Mouse (Mus musculus): Measurements from ENCODE around the gene Trim45. TPM values are rescaled to one million over a fixed set of nuclear protein-coding genes. Genes with fewer than 3 reads are reported as not detected.

The Trim45 gene
- polyA plus RNA-seq, 1 experiment, result 4.6 TPM

GRCm38 (mm10) chr3:100932077-100932944 lies 10.3 kb downstream of the Trim45 start:
- no peaks in the 10 kb centered on the region for H3K27me3 ChIP-seq (ENCODE audit: control insufficient read depth, insufficient read depth, insufficient read length)
- no peak overlapping the region for H3ac ChIP-seq (ENCODE audit: control insufficient read depth, insufficient read length)
- H3K36me3 ChIP-seq (ENCODE audit: control insufficient read depth, insufficient read depth), result no peaks in the 10 kb centered on the region
- H3K4me3 ChIP-seq, result no peak overlapping the region
- TF ChIP-seq E2F4 (IDR thresholded peaks at IDR 0.05; ENCODE audit: insufficient read depth) (no peak), TCF12 (IDR thresholded peaks at IDR 0.05; ENCODE audit: insufficient read depth, poor library complexity, severe bottlenecking) (no peak), USF1 (IDR thresholded peaks at IDR 0.05; ENCODE audit: low read depth) (no peak), CEBPB (IDR thresholded peaks at IDR 0.05; ENCODE audit: insufficient read depth, poor library complexity, severe bottlenecking) (no peak), TCF3 (IDR thresholded peaks at IDR 0.05; ENCODE audit: insufficient read length, low read depth) (no peak), SRF (IDR thresholded peaks at IDR 0.05; ENCODE audit: control insufficient read depth, insufficient read length, low read depth) (no peak)
- H3K79me2 ChIP-seq (ENCODE audit: control insufficient read depth, insufficient read depth), result no peaks in the 10 kb centered on the region
- no peak overlapping the region for H3K4me2 ChIP-seq (ENCODE audit: low read depth)

GRCm38 (mm10) chr3:100935521-100935920 lies 13.5 kb downstream of the Trim45 start:
- no peaks in the 10 kb centered on the region for H3K79me2 ChIP-seq (ENCODE audit: control insufficient read depth, insufficient read depth)
- no peak overlapping the region for H3ac ChIP-seq (ENCODE audit: control insufficient read depth, insufficient read length)
- TF ChIP-seq SRF (IDR thresholded peaks at IDR 0.05; ENCODE audit: control insufficient read depth, insufficient read length, low read depth) (no peak), E2F4 (IDR thresholded peaks at IDR 0.05; ENCODE audit: insufficient read depth) (no peak), MAX (IDR thresholded peaks at IDR 0.05; ENCODE audit: low read depth) (no peak), POLR2AphosphoS2 (IDR thresholded peaks at IDR 0.05; ENCODE audit: insufficient read length, low read depth) (no peak), TCF3 (IDR thresholded peaks at IDR 0.05; ENCODE audit: insufficient read length, low read depth) (no peak), CEBPB (IDR thresholded peaks at IDR 0.05; ENCODE audit: insufficient read depth, poor library complexity, severe bottlenecking) (no peak), REST (IDR thresholded peaks at IDR 0.05; ENCODE audit: insufficient read depth, insufficient read length) (no peak), MYOG (IDR thresholded peaks at IDR 0.05; ENCODE audit: control insufficient read depth in 1 of 3, insufficient read depth in 1 of 3, insufficient read length in 2 of 3, low read depth in 2 of 3) (no peak), MYOD1 (IDR thresholded peaks at IDR 0.05; ENCODE audit: control insufficient read depth in 1 of 3, insufficient read length in 2 of 3, low read depth in 2 of 3) (no peak), USF1 (IDR thresholded peaks at IDR 0.05; ENCODE audit: low read depth) (no peak)
- H3K4me3 ChIP-seq, result no peak overlapping the region
- H3K36me3 ChIP-seq (ENCODE audit: control insufficient read depth, insufficient read depth), result peaks cover 7% of the 10 kb centered on the region
- no peaks in the 10 kb centered on the region for H3K27me3 ChIP-seq (ENCODE audit: control insufficient read depth, insufficient read depth, insufficient read length)
- H3K4me2 ChIP-seq (ENCODE audit: low read depth), result no peak overlapping the region

- H3ac ChIP-seq (ENCODE audit: control insufficient read depth, insufficient read length), result no peak overlapping the region
These were observed 14.2 kb downstream of the Trim45 start for GRCm38 (mm10) chr3:100936201-100936600.

GRCm38 (mm10) chr3:100938211-100938610 lies 16.2 kb downstream of the Trim45 start:
- no peaks in the 10 kb centered on the region for H3K79me2 ChIP-seq (ENCODE audit: control insufficient read depth, insufficient read depth)
- no peak for TF ChIP-seq REST (IDR thresholded peaks at IDR 0.05; ENCODE audit: insufficient read depth, insufficient read length)
- no peak for TF ChIP-seq USF1 (IDR thresholded peaks at IDR 0.05; ENCODE audit: low read depth)
- TF ChIP-seq TCF12 (IDR thresholded peaks at IDR 0.05; ENCODE audit: insufficient read depth, poor library complexity, severe bottlenecking), result no peak
- TF ChIP-seq POLR2A (IDR thresholded peaks at IDR 0.05; ENCODE audit: insufficient read length, low read depth), result no peak
- TF ChIP-seq SRF (IDR thresholded peaks at IDR 0.05; ENCODE audit: control insufficient read depth, insufficient read length, low read depth), result no peak
- TF ChIP-seq MAX (IDR thresholded peaks at IDR 0.05; ENCODE audit: low read depth), result no peak
- TF ChIP-seq CEBPB (IDR thresholded peaks at IDR 0.05; ENCODE audit: insufficient read depth, poor library complexity, severe bottlenecking), result no peak
- no peak for TF ChIP-seq E2F4 (IDR thresholded peaks at IDR 0.05; ENCODE audit: insufficient read depth)
- TF ChIP-seq MYOD1 (IDR thresholded peaks at IDR 0.05; ENCODE audit: control insufficient read depth in 1 of 3, insufficient read length in 2 of 3, low read depth in 2 of 3), result no peak
- TF ChIP-seq TCF3 (IDR thresholded peaks at IDR 0.05; ENCODE audit: insufficient read length, low read depth), result no peak
- no peak for TF ChIP-seq POLR2AphosphoS2 (IDR thresholded peaks at IDR 0.05; ENCODE audit: insufficient read length, low read depth)
- TF ChIP-seq MYOG (IDR thresholded peaks at IDR 0.05; ENCODE audit: control insufficient read depth in 1 of 3, insufficient read depth in 1 of 3, insufficient read length in 2 of 3, low read depth in 2 of 3), result no peak
- H3K27me3 ChIP-seq (ENCODE audit: control insufficient read depth, insufficient read depth, insufficient read length), result no peaks in the 10 kb centered on the region
- no peak overlapping the region for H3K4me3 ChIP-seq
- H3ac ChIP-seq (ENCODE audit: control insufficient read depth, insufficient read length), result no peak overlapping the region
- peaks cover 7% of the 10 kb centered on the region for H3K36me3 ChIP-seq (ENCODE audit: control insufficient read depth, insufficient read depth)
- no peak overlapping the region for H3K4me2 ChIP-seq (ENCODE audit: low read depth)

More at GRCm38 (mm10) chr3:100936201-100936600, 14.2 kb downstream of the Trim45 start:
- Histone ChIP-seq H3K4me3 (no peak overlapping the region), H3K36me3 (ENCODE audit: control insufficient read depth, insufficient read depth) (peaks cover 7% of the 10 kb centered on the region), H3K79me2 (ENCODE audit: control insufficient read depth, insufficient read depth) (no peaks in the 10 kb centered on the region), H3K4me2 (ENCODE audit: low read depth) (no peak overlapping the region), H3K27me3 (ENCODE audit: control insufficient read depth, insufficient read depth, insufficient read length) (no peaks in the 10 kb centered on the region)
- TF ChIP-seq USF1 (IDR thresholded peaks at IDR 0.05; ENCODE audit: low read depth) (no peak), CEBPB (IDR thresholded peaks at IDR 0.05; ENCODE audit: insufficient read depth, poor library complexity, severe bottlenecking) (no peak)

GRCm38 (mm10) chr3:100940496-100941037 lies 18.6 kb downstream of the Trim45 start:
- Histone ChIP-seq H3ac (ENCODE audit: control insufficient read depth, insufficient read length) (no peak overlapping the region), H3K4me2 (ENCODE audit: low read depth) (no peak overlapping the region), H3K79me2 (ENCODE audit: control insufficient read depth, insufficient read depth) (no peaks in the 10 kb centered on the region), H3K36me3 (ENCODE audit: control insufficient read depth, insufficient read depth) (peaks cover 11% of the 10 kb centered on the region), H3K4me3 (no peak overlapping the region), H3K27me3 (ENCODE audit: control insufficient read depth, insufficient read depth, insufficient read length) (no peaks in the 10 kb centered on the region)
- TF ChIP-seq TCF3 (IDR thresholded peaks at IDR 0.05; ENCODE audit: insufficient read length, low read depth), result no peak
- TF ChIP-seq E2F4 (IDR thresholded peaks at IDR 0.05; ENCODE audit: insufficient read depth), result no peak
- TF ChIP-seq REST (IDR thresholded peaks at IDR 0.05; ENCODE audit: insufficient read depth, insufficient read length), result no peak
- no peak for TF ChIP-seq SRF (IDR thresholded peaks at IDR 0.05; ENCODE audit: control insufficient read depth, insufficient read length, low read depth)
